Mouse (Mus musculus) heart, adult 18-20 months (tissue): Measurements from ENCODE around the gene Scn8a. TPM values are rescaled to one million over a fixed set of nuclear protein-coding genes. Genes with fewer than 3 reads are reported as not detected.
A peak's percentile ranks its signal among the peaks of the same experiment; 100 is the strongest.

ENCODE experiments used
- DNase-seq, 2 experiments: peaks; one replicate each; pipeline ENCODE4 v3.0.0; 2021 to 2022; ENCODE audit warnings: mixed read lengths in 1 of 2
- total RNA-seq, 2 experiments: library from RNA; stranded (reverse); gene quantifications; 2 replicates each; pipeline ENCODE4 v1.2.3; 2021

Gene Scn8a
- total RNA-seq, 2 experiments from 2014 or later, result not detected

DNA sequence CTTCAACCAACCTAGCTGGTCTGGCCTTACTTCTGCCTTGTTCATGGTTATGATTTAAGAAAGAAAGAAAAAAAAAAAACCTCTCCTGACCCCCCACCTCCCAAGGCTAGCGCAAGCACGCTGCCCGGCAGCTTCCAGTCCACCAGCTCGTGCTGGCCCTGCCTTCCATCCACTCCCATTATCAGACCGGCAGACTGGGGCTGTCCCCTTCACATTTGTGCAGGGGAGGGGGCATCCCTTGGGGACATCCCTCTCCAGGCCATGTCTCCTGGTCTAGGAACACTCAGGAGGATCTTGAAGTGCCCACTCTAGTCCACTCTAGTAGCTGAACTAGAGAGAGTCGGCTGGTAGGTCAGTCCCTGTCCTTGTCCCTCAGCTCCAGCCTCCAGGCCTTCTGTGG lies 174.9 kb downstream of the Scn8a start:
- DNase-seq, result no peak

DNA sequence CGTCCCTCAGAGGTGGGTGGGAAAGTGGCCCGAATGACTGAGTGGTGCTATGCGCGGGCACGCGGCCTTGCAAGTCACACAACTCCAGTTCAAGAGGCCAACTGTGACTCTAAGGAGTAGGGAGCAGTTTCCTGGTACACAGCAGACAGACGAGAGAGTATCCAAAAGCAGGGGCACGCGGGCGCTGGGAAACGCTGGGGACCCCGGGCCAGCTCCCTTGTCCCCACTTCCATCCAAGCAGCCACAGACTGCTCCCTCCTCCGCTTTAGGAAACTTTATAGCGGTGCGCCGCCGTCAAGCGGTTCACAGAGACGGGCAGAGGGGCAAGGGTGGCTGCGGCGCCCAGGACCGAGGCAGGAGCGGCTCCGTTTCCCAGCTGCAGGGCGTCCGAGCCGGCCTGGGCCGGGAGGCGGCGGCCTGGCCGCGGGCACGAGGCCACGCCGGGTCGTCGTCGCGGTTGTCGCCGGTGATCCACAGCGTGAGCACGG lies 176.4 kb downstream of the Scn8a start:
- DNase-seq, result peak in 1 of 2 experiments; percentile 17

DNA sequence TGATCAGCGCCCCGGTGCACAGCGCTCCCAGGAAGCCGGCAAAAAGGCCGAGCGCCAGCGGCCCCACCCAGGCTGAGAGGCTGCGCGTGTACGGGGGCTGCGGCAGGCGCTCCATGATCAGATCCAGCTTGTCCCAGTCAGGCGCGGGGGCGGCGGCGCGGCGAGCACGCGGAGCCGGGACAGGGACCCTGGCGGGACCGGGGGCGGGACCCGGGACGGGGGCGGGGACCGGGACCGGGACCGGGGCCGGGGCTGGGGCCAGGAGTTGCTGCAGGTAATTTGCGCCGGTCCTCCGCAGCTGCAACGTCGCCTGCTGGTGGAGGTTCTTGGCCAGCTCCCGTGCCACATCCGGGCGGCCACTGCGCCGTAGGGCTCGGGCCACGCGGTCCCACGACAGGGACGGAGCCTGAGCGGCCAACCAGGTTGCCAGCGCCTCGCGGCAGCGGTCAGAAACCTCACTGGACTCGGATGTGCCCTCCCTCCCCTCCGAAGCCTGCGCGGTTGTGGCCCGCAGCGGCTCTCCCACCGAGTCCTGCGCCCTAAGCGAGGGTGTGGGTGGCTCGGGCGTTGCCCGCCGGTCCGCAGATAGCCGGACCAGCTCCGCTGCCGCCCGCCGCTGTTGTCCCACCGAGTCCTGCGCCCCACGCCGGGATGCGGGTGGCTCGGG lies 177.0 kb downstream of the Scn8a start:
- peak; percentile 46 to 54 for DNase-seq

DNA sequence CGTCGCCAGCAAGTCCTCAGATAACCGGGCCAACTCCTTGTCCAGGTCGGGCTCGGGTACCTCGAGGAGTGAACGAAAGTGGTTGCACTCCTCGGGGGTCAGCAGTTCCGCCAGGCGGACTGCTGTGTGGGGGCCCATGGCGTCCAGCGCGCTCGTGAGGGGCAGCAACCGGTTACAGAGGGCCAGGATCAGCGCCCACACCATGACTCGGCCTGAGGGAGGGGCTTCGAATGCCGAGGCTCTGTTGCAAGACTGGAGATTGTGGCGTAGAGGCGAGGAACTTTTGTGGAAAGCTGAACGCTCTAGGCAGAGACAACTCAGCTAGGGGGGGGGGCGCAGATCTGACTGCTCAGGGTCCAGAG lies 177.5 kb downstream of the Scn8a start, which contains the start of gene Gm47841:
TSS of gene Gm47841 (minus strand) at position 204 of the 362 bp plus-strand sequence.
- DNase-seq, result peak in 1 of 2 experiments; percentile 31

DNA sequence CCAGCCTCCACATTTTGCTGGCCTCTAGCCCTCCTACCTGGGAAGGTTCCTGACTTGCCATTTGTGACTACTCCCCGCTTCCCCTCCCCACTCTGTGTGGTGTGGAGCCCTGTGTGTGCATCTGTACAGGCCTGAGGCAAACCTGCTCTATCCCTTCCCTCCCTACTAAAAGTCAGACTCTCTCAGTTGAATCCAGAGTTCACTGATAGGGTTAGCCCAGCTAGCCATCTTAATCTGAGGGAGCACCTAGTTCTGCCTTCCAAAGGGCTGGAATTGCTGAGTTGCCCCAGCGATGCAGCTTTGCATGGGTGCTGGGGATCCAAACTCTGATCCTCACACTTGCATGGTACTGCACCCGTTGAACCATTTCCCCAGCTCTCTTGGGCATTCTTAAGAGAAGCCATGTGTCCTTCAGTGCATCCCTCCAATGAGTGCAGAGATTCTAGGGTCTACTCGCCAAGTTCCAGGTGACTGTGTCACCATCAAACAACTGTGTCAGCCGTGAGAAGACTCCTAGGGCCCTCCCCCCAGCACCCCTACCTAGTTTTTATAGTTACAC lies 178.8 kb downstream of the Scn8a start:
- DNase-seq, result peak in 1 of 2 experiments; percentile 4

DNA sequence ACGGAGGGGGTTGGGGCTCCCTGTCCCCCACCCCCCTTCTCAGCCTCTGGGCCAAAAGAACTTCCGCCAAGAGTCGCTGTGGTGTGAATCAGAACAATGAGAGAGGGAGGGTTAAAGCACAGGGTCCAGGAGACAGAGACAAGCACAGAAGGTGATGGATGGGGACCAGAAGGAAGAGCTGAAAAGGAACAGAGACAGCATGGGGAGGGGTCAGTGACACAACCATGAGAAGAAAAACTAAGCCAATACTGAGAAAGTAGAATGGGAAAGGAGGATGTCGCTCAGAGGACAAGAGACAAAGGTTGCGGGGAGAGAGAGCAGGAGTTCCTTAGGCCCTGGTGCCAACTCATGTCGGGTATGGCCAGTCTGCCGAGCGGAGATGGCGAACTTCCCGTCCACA lies 182.2 kb downstream of the Scn8a start:
- DNase-seq, result no peak

DNA sequence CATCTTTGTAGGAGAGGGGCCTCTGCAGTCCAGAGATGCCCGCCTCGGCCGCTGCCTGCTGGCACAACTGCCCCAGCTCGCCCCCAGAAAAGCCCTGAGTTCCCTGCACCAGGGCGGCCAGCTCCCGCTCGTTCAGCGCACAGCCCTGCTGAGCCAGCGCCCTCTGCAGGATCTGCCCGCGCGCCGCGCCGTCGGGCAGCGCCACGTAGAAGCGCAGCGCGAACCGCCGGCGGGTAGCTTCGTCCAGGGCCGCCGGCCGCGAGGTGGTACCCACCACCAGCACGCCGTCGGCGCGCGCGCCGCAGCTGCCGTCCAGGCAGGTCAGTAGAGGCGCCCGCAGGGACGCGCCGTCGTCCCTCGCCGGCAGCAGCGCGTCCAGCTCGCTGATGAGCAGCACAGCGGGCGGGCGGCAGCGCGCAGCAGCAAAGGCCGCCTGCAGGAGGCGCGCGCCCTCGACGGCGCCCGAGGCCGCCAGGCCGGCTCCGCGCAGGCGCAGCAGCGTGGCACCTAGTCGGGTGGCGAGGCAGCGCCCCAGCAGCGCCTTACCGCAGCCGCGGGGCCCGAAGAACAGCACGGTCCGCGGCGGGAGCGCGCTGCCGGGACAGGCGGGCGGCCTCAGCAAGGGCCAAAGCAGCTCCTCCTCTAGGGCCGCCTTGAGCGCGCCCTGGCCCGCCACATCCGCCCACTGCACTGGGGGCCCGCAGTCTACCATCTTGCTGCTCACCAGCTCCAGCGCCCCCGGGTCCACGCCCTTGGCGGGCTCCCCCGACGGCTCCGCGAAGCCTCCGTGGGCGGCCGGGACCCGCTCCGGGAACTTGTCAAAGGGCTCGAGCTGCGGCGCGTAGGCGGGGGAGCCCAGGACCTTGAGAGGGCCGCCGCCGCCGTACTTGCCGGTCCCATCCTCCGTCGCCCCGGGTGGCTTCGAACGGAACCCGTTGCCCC lies 183.2 kb downstream of the Scn8a start:
- peak in 1 of 2 experiments; percentile 9 for DNase-seq

DNA sequence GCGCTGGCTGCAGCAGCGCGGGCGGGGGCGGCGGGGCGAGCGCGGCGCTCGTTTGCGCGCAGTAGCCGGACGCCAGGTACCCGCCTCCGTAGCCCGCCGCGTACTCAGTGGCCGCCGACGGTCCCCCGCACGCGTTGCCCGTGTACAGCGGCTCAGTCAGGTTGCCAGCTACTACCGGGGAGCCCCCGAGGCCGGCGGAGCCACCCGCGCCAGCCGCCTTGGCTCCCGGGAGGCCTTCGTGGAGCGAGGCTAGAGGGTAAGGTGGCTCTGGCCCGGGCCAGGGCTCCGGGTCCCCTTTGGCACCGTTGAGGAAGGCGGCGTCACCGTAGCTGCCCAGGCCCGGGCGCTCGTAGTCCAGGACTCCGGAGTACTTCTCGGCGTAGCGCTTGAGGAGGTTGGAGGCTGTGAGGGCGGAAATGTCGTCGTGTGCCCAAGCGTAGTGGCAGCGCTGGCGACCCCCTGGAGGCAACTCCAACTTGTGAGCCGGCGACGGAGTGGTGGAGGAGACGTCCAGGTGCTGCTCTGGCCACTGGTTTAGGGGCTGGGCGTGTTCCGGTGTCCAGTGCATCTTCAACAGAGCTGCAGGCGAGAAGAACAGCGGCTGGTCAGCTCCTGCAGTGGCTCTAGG lies 184.3 kb downstream of the Scn8a start:
- peak in 1 of 2 experiments; percentile 3 for DNase-seq

DNA sequence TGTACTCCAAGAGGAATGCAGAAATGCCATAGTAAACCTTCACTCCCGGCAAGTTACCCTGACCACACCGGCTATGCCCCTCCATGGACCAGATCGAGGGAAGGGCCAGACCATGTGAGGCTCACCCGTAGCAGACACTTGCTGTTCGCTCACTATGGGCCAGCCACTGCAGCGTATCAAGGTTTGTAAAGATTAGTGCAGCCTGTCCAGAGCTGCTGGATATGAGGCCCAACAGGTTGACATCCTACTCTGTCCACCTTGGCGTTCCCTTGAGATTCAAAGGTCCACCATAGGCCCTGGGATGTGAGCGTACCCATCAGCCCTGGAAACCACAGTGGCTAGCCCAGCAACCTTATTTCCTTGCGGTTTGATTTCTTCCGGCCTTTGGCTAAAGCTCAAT lies 184.9 kb downstream of the Scn8a start:
- DNase-seq, result no peak

DNA sequence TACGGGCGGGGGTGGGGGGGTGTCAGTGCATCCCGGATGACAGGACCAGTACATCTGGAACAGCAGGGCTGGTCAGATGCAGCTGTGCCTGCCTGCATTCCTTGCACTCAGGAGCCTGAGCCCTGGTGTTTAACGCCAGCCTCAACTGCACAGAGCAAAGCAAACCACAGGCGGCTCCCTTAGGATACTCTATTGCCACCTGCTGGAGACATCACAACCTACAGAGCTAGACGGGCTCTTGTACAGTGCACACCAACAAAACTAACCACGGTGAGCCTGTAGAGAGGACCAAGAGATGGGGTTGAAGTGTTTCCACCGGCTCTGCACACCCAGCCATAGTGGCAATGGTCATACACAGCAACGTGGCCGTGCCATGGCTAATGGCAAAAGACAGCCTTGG lies 186.6 kb downstream of the Scn8a start:
- peak; percentile 44 to 60 for DNase-seq

DNA sequence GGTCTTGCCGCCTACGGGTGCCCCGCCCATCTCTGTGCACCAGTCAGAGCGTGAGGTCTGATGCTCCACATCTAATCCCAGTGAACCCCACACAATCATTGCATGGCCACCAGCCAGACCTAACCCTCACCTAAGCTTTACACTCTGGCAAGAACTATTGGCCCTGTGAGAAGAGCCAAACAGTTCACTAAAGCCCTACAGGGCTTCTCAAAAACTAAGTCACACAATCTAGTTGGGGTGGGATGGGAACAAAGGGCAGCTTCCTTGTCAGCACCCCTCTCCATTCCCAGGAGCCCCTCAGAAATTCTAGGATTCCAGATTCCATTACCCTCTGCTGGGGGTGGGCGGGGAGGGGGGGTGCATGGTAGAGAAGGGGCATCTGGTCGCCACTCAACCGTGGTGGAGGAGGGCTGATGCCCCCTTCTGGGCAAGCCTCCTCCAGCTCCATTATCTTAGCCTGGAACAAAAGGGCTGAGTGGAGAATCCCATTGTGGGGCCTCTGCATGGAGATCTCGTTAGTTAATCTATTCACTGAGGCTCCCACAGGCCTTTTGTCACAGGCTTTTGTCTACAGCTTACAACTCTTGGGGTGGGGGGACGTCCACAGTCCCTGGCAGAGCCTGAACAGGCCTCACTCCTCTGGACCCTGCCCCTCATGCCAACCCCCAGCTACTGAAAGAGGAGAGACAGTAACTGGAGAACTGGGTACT lies 190.1 kb downstream of the Scn8a start:
- no peak for DNase-seq

DNA sequence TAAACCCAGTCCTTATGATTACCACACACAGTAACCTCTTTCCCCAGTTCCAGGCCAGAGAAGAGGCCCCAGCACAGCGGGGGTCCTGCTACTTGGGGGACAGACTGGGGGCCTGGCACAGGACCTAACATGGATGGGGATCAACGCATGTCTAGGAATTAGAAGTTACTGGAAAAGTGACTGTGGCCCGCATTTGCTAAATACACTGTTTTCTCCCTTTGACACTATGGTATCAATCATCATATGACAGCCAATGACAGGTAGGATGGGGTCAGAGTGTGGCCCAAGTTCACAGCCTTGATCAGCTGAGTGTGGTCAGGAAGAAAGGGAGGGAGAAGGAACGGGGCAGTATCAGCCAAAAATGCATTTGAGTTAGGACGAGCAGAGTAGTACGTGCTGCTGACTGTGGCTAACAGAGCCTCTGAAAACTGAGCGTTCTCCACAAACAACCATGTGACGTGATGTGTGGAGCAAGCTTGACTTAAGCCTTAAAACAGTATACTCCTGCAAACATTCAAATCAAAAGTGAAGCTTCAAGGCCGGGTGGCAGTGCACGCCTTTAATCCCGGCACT lies 190.7 kb downstream of the Scn8a start:
- no peak for DNase-seq

DNA sequence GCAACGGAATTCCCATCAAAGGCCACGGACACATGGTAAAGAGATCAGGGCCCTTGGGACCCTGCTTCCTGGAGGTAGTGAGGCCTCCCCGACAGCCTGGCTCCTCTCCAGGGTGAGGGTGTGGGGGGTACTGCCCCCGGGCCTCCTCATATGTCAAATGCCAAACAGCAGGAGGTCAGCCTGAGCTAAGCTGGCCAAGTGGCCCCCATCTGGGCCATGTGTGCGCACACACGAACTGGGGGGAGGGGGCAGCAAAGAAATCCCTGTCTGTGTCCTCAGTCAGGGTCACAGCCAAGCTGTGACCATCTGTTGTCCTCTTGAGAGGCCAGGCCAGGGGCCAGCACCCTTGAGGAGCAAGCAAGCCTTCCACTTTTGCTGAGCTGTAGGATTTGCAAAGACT lies 195.4 kb downstream of the Scn8a start:
- peak; percentile 45 to 57 for DNase-seq

DNA sequence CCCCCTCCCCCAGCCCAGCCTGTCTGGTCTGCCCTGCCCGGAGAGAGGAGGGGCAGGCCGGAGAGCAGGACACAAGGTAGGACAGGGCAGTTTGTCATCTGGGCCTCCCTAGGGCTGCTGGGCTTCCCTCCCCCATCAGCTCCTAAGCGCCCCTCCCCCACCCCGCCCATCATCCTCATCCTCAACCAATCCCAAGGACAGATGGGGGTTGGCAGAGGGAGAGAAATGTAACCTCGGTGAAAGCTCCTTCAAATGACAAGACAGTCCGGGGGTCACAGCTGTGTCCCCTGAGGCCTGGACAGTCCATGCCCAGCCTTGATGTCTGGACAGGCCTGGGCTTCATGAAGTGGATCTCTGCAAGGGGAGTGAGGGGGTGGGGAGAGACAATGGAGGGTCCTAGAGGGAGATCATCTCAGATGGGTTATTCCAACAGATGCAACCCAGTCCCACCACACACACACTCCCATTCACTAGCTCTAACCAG lies 196.7 kb downstream of the Scn8a start:
- no peak for DNase-seq

DNA sequence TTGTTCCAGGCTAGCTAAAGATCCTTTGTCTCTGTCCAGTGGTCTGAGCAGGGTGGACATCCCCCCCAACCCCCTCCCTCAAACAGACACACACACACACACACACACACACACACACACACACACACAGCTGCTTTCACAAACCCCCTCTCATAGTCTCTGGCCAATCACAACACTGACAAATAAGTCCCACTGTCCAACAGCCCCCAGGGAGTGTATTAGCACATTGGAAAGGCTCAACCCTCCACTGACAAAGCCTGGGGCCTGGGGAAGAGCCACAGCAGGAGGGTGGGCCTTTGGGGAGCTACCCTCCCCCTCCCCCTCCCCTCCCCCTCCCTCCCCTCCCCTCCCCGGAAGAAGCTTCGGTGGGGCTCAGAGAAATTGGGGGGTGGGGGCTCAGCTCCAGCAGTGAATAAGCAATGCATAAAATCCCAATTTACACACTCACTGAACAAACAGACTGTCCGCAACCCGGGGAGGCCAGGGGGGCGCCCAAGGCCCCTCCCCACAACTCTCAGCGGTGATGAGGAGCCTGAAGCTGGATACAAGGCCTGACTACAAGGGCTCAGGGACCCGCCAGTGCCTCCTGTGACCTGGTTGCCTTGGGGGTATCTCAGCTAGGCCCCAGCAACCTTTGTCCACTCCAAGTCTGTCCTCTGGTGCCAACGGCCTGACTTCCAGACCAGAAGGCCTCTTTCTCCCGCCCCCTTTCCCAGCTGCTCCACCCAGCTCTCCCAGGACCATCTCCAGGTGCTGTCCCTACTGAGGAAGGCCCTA lies 197.4 kb downstream of the Scn8a start:
- DNase-seq, result no peak

DNA sequence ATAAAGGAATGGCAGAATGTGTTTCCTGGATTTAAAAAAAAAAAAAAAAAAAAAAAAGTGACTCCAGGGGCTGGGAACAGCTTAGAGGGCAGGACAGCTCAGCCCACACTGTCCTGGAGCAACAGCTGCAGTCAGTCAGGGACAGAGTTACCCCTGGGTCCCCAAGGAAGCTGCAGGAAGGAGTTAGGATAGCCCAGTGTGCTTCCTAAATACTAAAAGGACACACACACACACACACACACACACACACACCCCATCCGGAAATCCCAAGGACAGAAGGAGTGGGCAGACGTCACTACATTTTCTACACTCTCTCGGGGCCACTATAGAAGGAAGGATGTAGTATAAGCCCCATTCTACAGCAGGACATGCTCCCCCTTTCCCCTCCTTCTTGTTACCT lies 198.4 kb downstream of the Scn8a start:
- DNase-seq, result peak; percentile 53 to 80

DNA sequence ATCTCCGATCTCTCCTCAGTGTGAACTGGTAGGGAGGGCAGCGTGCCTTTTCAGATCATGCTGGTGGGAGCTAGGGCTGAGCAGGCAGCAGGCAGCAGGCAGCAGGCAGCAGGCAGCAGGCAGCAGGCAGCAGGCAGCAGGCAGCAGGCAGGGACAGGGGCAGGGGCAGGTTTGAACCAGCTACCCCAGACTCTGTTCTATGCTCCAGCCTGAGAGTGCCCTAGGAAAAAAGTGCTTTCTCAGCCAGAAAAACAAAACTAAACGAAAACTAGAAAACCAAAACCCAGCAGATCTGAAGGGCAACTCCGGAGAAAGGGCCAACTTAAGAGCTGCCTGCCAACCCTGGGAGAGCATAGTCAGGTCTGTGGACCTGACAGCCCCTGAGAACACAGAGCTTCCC lies 199.0 kb downstream of the Scn8a start:
- DNase-seq, result no peak

DNA sequence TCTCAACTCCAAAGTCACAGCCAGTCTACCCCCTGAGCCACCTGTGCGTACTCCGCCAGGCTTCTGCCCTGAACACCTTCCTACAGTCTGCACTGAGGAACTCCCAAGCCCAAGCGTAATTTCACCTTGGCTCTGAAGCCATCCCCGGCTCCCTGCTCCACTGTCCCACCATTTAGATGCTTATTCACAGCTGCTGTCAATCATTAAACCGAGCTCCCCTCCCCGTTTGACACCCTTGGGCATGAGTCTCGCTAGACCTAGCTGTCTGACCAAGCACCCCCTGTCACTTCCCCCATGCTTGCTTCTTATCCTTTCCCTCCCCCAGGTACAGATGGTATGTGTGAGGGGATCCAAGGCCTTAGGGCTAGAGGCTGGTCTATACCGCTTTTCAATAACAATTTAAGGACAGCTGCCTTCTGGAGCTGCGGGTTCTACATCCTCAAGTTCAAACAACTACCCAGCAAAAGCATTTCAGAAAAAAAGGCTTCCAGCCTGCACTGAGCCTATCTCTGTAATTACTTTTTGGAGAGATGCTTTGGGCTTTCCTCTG lies 200.1 kb downstream of the Scn8a start:
- no peak for DNase-seq

DNA sequence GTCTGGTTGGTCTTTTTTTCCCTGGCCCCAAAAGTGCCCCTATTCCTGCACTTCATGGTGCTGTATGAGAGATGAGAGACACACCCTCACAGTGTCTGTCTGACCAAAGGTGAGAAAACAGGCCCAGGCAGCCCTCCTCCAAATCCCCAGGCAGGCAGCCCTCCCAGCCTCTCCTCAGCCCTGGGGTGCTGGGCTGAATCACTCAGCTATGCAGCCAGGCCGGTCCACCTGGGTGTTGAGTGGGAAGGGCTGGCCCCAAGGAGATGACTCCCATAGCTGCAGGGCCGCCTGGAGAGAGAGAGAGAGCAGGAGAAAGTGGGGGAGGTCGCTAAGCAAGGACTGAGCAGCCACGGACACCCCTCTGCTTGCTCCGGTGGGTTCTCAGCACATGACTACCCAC lies 201.1 kb downstream of the Scn8a start:
- no peak for DNase-seq

DNA sequence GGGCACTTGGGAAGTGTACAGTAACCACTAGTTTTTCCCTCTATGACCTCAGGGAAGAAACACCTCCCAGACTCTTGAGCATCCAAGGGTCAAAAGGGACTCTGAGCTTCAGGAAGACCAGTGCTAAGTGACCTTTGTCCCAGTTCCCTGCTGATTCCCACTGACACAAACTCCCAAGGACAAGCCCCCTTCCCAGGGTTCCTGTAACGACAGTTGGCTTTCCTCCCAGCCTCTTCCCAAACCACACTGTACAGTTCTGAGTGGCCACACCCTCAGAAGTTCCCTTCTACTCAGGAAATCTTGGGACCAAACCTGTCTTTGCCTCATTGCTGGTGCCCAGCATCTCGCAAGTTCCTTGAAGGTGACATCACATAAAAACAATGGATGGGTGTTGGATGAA lies 203.1 kb downstream of the Scn8a start:
- peak in 1 of 2 experiments; percentile 44 for DNase-seq
